Mouse (Mus musculus): ENCODE measurements around the gene Epc2. TPM values are rescaled to one million over a fixed set of nuclear protein-coding genes. Genes with fewer than 3 reads are reported as not detected.

Gene Epc2
- polyA plus RNA-seq, 1 experiment from 2014 or later = 11.1 TPM

- Histone ChIP-seq H3K27me3 (replicated peaks) (no peaks in the 10 kb centered on the region), H3K4me1 (no peaks in the 10 kb centered on the region), H3K4me2 (no peak overlapping the region), H3K9me3 (no peaks in the 10 kb centered on the region), H3K27ac (no peak overlapping the region), H3K4me3 (no peak overlapping the region), H3K36me3 (replicated peaks) (no peaks in the 10 kb centered on the region), H3K9ac (no peak overlapping the region)
- no peak for ATAC-seq (replicated peaks)
- 88% methylated on average over 3 of the region's 3 CpGs for WGBS
These were observed 129.3 kb downstream of the Epc2 start for GRCm38 (mm10) chr2:49580585-49580984.

- H3K4me1 ChIP-seq = no peaks in the 10 kb centered on the region
- H3K27me3 ChIP-seq (replicated peaks) = no peaks in the 10 kb centered on the region
- no peaks in the 10 kb centered on the region for H3K9me3 ChIP-seq
- H3K4me3 ChIP-seq = no peak overlapping the region
- H3K36me3 ChIP-seq (replicated peaks) = no peaks in the 10 kb centered on the region
- H3K4me2 ChIP-seq = no peak overlapping the region
- no peak for ATAC-seq (replicated peaks)
- H3K27ac ChIP-seq = no peak overlapping the region
- no peak overlapping the region for H3K9ac ChIP-seq
- 94% methylated on average over 5 of the region's 5 CpGs for WGBS
These were observed 131.3 kb downstream of the Epc2 start for GRCm38 (mm10) chr2:49582546-49582945.

- H3K4me3 ChIP-seq = no peak overlapping the region
- no peak overlapping the region for H3K4me2 ChIP-seq
- no peaks in the 10 kb centered on the region for H3K9me3 ChIP-seq
- H3K4me1 ChIP-seq = no peaks in the 10 kb centered on the region
- H3K9ac ChIP-seq = no peak overlapping the region
- H3K27me3 ChIP-seq (replicated peaks) = no peaks in the 10 kb centered on the region
- H3K36me3 ChIP-seq (replicated peaks) = no peaks in the 10 kb centered on the region
- 89% methylated on average over 2 of the region's 2 CpGs for WGBS
- no peak overlapping the region for H3K27ac ChIP-seq
- ATAC-seq (replicated peaks) = no peak
These were observed 132.0 kb downstream of the Epc2 start for GRCm38 (mm10) chr2:49583311-49583710.

- H3K27me3 ChIP-seq (replicated peaks) = no peaks in the 10 kb centered on the region
- H3K4me1 ChIP-seq = no peaks in the 10 kb centered on the region
- no peak overlapping the region for H3K27ac ChIP-seq
- no peaks in the 10 kb centered on the region for H3K36me3 ChIP-seq (replicated peaks)
- no peak overlapping the region for H3K4me2 ChIP-seq
- no peak overlapping the region for H3K4me3 ChIP-seq
- H3K9me3 ChIP-seq = no peaks in the 10 kb centered on the region
- no peak overlapping the region for H3K9ac ChIP-seq
- 60% methylated on average over 5 of the region's 5 CpGs for WGBS
- ATAC-seq (replicated peaks) = no peak
These were observed 139.2 kb downstream of the Epc2 start for GRCm38 (mm10) chr2:49590450-49590849.

- Histone ChIP-seq H3K4me2 (no peak overlapping the region), H3K36me3 (replicated peaks) (no peaks in the 10 kb centered on the region), H3K9ac (no peak overlapping the region), H3K4me1 (no peaks in the 10 kb centered on the region), H3K27ac (no peak overlapping the region), H3K4me3 (no peak overlapping the region), H3K27me3 (replicated peaks) (no peaks in the 10 kb centered on the region), H3K9me3 (no peaks in the 10 kb centered on the region)
- ATAC-seq (replicated peaks) = no peak
These were observed 141.6 kb downstream of the Epc2 start for GRCm38 (mm10) chr2:49592926-49593325.

- Histone ChIP-seq H3K4me1 (no peaks in the 10 kb centered on the region), H3K36me3 (replicated peaks) (no peaks in the 10 kb centered on the region), H3K27me3 (replicated peaks) (no peaks in the 10 kb centered on the region), H3K4me3 (no peak overlapping the region), H3K9ac (no peak overlapping the region), H3K4me2 (no peak overlapping the region), H3K27ac (no peak overlapping the region), H3K9me3 (no peaks in the 10 kb centered on the region)
- ATAC-seq (replicated peaks) = no peak
- WGBS = 90% methylated on average over 7 of the region's 7 CpGs
These were observed 143.6 kb downstream of the Epc2 start for GRCm38 (mm10) chr2:49594886-49595285.

- 83% methylated on average over 3 of the region's 3 CpGs for WGBS
These were observed 145.0 kb downstream of the Epc2 start for GRCm38 (mm10) chr2:49596318-49596717.

GRCm38 (mm10) chr2:49600021-49600681 is 148.9 kb downstream of the Epc2 start:
- no peaks in the 10 kb centered on the region for H3K27me3 ChIP-seq (replicated peaks)
- no peak overlapping the region for H3K27ac ChIP-seq
- H3K9ac ChIP-seq = no peak overlapping the region
- no peaks in the 10 kb centered on the region for H3K9me3 ChIP-seq
- WGBS = 59% methylated on average over 7 of the region's 7 CpGs
- H3K36me3 ChIP-seq (replicated peaks) = no peaks in the 10 kb centered on the region
- H3K4me2 ChIP-seq = no peak overlapping the region
- no peak overlapping the region for H3K4me3 ChIP-seq
- peaks cover 5% of the 10 kb centered on the region; the same call in 1 of the 2 replicates for H3K4me1 ChIP-seq
- no peak; the same call in 1 of the 2 replicates for ATAC-seq (replicated peaks)

More at GRCm38 (mm10) chr2:49596318-49596717, 145.0 kb downstream of the Epc2 start:
- Histone ChIP-seq H3K4me2 (no peak overlapping the region), H3K27me3 (replicated peaks) (no peaks in the 10 kb centered on the region), H3K36me3 (replicated peaks) (no peaks in the 10 kb centered on the region), H3K4me3 (no peak overlapping the region), H3K9me3 (no peaks in the 10 kb centered on the region), H3K4me1 (peaks cover 5% of the 10 kb centered on the region; the same call in 1 of the 2 replicates), H3K9ac (no peak overlapping the region), H3K27ac (no peak overlapping the region)
- ATAC-seq (replicated peaks) = no peak

Other genes with a start within 250 kb of the Epc2 start
- gene Kif5c, start 167.8 kb downstream of the Epc2 start, polyA plus RNA-seq (2015; fragmentation: Nextera tagmentation; extraction: Ambion mirVana) = 205 and 215 TPM in 2 replicates